Mouse (Mus musculus) cerebral cortex, adult 2 months (tissue): ENCODE results near the gene Bend7.

ENCODE experiments used
- WGBS: fragments of 180-500 bp; shearing (Covaris S2); methylation state at CpG from one replicate; pipeline ENCODE4 v1.1.7; 2018; 5-methylcytosine and 5-hydroxymethylcytosine counted together

Bend7 gene

DNA sequence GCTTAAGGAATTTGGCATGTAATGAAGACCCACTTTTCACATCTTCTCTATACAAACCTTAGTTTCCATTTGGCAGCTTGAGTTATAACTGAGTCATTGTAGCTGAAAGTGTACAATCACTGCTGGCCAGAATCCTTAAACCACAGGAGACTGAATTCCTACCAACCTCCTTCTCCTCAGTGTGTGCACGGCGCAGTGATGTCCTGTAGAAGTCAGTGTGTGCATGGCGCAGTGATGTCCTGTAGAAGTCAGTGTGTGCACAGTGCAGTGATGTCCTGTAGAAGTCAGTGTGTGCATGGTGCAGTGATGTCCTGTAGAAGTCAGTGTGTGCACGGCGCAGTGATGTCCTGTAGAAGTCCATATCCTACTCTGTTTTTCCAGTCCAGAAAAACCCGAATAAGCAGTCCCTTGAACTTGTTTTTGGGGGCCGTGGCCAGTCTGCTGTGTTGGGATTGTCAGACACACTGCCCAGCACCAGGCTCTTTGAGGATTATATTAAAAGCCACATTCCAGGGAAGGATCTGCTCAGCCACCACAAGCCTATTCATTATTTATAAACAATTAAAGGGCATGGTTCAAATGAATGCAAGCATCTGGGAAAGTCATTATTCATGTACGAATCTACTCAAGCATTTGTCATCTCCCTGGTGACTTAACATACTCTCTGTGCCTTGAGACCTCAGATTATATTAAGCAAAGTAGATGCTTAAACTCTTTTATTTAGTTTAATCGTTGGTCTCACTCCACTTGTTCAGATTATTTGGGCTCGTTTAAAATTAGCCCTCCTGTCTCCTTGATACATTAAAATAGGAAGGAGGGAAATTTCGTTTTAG is 65.4 kb downstream of the Bend7 start:
- WGBS = 74% methylated on average over 11 of the region's 11 CpGs

DNA sequence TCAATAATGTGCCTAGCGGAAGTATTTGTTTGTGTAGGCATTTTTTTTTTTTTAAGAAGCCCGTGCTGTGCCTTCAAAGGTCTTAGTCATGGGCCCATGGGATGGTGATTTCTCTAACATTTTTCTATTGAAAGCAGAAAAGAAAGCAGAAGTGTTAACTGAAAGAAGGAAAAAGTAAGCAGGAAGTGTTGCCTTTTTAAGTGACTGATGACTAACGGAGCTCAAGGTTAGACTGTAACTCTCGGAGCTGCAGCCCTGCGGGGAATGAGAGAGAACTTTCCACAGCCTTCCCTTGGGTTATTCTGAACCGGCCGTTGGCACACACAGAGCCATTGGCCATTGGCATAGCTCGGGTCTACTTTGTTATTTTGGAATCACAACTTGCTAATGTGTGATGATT is 66.4 kb downstream of the Bend7 start:
- 64% methylated on average over 8 of the region's 8 CpGs for WGBS

DNA sequence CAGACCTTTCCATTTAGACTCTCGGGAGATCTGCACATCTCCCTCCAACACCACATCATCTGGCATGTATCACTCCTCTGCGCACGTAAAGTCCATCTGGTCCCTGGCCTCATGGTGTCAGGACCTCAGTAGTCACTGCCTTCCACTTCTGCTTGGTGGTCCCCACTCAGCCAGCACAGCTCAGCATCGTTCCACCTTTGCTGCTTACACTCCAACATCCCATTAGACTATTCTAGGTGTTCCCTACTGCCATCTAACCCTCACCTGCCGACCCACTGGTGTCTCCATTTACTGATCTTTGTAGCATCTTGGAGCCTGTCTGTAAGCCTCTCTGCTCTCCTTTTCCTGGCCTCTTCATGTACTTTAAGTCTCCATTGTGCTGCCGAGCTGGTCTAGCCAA is 67.4 kb downstream of the Bend7 start:
- WGBS = 95% methylated on average over 6 of the region's 6 CpGs

DNA sequence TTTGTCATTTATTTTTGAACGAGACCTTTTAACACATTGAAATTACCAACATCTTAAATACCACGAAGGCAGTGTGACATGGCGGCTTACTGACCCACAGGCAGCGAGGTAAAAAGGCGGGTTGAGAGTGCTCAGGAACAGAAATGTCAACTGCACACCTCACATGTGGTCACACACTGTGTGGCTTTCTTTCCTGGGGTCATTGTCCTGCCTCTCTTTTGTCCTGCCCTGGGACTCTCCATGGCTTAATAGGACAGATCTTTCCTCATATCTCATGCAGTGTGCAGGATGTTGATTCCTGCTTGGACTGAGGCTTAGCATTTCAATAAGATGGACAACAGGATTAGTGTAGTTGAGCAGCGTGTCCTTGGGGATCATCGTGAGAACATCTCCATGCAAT is 69.6 kb downstream of the Bend7 start:
- WGBS = 94% methylated on average over 7 of the region's 7 CpGs

DNA sequence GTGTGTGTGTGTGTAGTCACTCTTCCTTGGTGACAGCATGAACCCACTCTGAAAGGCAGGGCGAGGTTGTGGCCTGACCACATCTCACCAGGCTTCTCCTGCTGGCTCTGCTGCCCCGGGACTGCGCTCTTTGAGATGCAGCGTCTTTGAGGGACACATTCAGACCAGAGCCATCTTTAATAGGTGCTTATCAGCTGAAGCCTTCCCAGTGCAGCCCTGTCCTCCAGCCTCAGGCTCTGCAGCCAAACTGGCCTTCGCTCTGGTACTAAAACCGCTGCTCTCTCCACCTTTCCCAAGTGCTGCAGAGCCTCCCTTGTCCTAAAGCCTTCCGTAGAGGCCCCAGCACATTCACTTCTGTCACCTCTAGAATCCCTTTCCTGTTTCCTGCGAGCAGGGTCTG is 74.0 kb downstream of the Bend7 start:
- 94% methylated on average over 8 of the region's 8 CpGs for WGBS

DNA sequence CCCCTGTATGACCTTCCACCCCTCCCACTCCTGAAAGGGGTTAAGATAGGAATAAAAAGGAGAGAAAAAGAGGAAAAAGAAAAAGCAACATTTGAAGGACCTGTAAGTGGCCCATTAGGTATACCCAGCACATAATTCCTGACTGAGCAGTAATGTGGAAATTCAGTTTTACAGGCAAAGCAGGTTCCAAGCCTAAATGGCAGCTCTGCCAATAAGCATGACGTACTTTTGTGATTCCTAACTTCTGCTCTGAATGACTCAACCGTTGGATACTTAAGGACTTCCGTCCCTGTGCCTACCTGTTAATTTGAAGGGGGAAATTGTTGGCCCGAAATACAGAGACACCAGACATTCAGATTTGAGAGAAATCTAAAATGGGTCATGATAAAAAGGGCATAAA is 74.9 kb downstream of the Bend7 start:
- WGBS = 83% methylated on average over 4 of the region's 4 CpGs

DNA sequence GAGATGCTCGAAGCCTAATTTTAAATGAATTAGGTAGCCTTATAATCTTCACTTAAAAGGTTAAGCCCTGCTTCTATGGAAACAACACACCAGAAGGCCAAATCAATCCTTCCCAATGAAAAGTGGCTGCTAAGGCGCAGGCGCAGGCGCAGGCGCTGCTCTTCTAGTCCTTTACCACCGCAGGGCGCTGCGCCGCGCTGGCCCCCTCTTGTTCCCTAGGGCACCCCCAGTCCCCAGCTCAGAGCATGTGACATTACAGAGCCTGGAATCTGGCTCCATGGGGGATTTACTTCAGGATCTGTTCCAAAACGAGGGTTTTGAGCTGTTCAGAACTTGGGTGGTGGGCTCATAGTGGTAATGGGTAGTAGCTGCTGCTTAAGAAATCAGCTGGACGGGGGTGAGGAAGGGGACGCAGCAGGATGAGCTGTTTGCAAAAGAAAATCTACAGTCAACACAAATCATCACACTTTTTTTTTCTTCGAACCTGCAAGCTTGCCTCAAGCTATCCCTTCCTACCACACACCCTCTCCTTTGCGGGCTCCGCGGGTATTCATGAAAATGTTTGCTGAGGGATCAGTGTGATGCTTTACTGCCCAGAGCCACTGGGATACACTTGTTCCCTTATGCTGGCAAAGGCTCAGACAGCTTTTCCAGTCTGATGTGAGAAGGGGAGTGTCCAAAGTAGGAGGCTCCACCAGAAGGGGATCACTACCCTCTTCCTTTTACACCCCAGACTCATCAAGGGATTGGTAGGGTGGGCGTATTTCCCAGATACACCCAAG is 85.0 kb downstream of the Bend7 start:
- 63% methylated on average over 18 of the region's 18 CpGs for WGBS

DNA sequence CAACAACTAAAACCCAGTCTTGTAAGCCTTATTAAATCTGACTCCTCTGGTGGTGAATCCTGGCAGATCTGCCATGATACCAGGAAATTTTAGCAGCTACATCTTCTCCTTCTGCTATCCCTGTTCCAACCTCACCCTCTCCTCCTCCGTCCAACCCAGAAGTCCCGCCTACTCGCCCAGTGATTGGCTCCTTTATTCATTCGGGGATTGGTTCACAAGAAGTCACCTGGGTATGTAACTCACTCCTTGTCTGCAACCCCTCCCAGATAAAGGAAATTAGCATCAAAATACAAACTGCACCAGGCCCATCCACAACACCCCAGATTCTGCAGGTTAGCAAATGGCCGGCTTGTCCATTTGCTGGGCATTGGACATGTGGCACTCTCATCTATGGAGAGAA is 98.7 kb downstream of the Bend7 start:
- WGBS = 65% methylated on average over 5 of the region's 5 CpGs

DNA sequence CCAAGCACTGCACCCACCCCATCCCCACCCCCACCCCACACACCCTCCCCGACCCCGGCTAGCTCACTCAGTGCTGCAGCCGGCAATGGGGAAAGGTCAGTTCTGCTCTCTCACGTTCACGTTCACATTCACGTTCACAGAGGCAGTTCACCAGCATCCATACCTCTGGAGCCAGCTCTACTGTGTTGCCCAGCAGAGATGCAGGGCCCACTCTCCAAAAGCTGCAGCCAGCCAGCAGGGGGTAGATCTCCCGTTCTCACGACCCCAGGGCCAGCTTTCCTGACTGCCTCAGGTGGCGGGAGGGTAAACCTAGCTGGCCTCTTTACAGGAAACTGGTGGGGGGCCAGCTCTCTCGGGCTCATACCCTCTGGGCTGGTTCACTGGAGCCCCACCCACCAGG is 100.0 kb downstream of the Bend7 start:
- 19% methylated on average over 10 of the region's 10 CpGs for WGBS

DNA sequence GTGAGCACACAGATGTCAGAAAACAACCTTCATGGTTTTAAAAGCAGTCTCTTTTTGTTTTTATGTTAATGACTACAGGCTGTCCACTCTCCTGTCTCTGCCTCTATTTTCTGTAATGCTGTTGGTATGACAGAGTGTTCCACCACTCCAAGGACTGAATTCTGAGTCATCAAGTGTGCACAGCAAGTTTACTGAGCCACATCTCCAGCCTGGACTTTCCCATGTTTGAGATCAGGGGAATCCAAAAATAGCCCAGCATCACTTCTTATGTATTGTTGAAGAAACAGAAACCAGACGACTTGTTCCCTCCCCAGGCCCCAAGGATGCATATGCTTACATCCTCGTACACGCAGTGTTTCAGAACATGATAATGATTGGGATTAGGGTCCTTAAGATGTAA is 102.6 kb downstream of the Bend7 start:
- WGBS = 78% methylated on average over 3 of the region's 3 CpGs

DNA sequence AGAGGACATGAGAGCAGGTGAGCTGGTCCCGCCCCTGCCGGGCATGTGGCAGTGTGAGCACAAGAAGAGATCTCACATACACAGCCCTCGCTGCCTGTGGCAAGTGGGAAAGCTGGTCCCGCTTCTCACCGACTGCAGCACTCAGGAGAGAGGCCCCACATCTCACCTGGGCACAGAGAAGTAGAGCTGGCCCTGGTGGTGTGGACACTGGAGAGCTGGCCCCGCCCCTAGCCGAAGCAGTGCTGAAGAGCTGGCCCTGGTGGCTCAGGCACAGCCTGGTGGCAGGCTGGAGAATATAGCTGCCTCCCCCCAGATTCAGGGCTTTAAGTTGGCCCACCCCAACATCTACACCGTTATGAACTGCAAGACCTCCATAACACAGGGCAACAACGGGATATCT is 106.4 kb downstream of the Bend7 start:
- 82% methylated on average over 9 of the region's 9 CpGs for WGBS

DNA sequence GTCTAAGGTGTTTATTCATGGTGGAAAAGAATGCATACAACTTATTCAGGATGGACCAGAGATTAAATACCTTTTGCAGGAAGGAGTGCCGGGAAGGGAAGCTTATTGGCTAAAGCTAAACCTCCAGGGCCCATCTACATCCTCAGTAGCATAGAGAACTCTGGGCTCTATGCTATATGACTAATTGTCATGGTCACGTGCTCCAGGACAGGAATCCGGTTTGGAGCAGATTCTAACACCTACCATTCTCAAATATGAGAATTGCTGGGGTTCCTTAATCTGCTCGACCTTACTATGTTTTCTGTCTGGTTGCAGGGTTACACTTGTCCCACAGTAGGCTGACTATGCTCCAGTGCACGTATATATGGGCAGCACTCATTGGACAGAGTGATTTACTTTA is 110.4 kb downstream of the Bend7 start:
- 88% methylated on average over 5 of the region's 5 CpGs for WGBS

DNA sequence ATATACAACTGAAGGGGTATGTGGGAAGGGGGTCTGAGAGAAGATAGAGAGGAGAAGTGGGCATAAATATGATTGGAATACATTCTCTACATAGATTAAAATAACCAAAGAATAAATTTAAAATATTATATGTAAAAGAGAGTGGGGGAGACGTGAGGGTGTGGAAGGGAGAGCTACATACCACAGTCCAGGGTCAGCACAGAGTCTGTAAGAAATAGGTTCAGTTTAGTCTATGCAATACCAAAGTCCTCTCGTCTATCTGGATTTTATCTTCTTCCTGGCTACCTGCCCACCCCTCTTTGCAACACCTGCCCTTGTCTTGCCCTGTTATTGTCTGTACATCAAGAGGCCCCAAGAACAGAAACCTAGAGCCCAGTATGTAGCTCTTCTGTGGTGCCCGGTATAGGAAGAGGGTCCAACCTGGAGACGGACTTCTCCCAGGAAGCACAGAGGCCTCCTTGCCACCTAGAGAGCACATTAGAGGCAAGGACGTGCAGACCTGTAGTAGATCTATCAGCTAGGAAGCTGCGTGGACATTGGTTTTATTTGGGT is 110.9 kb downstream of the Bend7 start:
- WGBS = 92% methylated on average over 6 of the region's 6 CpGs

DNA sequence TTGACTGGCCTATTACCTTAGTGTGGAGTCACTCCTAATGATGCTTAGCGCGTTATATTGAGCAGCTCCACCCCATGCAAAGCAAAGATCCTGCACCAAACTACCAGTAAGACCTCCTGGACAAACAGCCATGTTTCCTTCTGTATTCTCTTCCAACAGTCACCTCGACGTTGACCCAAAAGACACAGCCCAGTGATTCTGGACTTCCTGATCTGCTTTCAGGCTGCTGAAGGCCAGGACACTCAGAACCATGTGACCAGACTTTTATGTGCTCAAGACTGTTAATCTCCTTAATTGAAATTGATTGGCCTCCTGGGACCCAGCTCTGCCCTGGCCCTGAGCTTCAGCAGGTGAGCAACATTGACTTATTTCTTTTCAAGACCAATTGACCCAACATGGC is 111.4 kb downstream of the Bend7 start:
- 91% methylated on average over 4 of the region's 4 CpGs for WGBS

DNA sequence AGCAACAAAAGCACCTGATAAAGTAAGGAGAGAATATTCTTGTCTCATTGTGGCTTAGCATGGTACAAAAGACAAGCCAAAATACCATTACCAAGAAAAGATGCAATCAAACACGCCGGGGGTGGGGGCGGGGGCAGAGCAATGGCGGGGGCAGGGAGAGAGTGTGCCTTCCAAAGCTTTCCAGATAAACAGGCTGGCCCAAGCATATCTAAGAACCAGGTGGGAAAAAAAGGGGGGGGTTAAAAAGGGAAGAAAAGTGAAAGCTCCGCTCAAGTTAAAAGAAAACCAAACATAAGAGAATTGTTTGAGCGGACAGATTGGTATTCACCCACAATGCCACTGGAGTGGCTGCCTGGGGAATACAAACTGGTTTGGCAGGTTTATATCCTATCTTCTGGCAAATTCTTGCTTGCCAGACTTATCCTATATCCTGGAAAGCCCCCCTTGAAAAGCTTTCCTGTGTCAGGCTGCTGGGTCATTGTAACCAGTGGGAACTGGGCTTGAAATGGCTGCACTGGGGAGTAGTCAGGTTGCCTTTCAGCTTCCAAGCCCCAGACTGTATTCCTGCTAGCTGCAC is 111.9 kb downstream of the Bend7 start:
- 82% methylated on average over 6 of the region's 6 CpGs for WGBS

DNA sequence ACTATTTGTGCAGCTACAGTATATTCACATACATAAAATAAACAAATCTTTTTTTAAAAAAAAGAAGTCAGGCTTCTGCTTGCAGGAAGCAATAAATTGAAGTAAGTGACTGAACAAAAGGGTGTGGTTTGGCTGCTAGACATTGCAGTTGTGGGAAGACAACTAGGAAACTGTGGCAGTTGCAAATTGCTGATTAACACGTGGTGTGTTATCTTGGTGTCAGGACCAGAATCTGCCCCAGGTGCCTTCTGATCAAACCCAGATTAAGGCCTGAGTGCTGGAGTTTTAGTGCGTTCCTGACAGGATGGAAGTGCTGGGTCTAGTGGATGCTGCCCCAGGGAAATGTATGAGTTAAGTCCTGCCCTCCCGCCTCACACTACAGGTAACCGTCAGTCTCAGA is 113.9 kb downstream of the Bend7 start:
- 90% methylated on average over 4 of the region's 4 CpGs for WGBS

DNA sequence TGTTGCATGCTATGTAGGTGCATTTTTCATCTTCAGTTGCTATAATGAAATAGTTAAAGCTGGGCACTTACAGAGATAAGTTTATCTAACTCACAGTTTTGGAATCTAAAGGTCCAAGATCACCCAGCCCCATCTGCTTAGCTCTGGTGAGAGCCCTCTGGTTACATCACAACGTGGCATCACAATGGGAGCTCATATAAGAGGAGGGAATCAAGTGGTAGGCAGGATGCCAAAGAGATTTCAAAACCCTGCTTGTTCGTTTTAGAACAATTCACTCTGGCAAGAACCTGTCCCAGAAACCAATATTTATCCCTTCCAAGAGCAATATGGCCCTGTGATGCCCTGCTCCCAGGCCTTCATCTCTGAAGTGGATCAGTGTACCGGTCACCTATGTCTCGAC is 114.5 kb downstream of the Bend7 start:
- WGBS = 75% methylated on average over 4 of the region's 4 CpGs

DNA sequence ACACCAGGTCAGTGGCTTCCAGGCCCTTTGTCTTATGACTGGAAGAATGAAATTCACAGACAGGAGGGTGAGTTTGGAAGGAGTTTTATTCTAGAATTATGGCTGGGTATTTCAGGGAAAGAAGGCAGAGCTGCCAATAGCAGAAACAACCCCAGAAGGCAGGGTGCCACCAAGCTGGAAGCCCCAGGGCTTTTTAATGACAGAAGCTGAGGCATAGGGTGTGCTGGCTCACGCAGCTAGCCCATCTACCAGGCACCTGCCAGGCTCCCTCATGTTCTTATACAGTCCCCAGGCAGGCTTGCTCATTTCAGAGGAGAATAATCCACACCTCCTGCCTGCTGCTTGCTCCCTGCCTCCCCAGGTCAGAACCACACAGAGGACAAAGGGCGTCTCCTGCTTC is 131.8 kb downstream of the Bend7 start:
- 88% methylated on average over 2 of the region's 2 CpGs for WGBS
